Mouse (Mus musculus): ENCODE measurements around the gene Eif5b. TPM values are rescaled to one million over a fixed set of nuclear protein-coding genes. Genes with fewer than 3 reads are reported as not detected.
A peak's percentile ranks its signal among the peaks of the same experiment; 100 is the strongest.

Gene Eif5b
- polyA plus RNA-seq, 1 experiment from 2014 or later, result 14.2 TPM

DNA sequence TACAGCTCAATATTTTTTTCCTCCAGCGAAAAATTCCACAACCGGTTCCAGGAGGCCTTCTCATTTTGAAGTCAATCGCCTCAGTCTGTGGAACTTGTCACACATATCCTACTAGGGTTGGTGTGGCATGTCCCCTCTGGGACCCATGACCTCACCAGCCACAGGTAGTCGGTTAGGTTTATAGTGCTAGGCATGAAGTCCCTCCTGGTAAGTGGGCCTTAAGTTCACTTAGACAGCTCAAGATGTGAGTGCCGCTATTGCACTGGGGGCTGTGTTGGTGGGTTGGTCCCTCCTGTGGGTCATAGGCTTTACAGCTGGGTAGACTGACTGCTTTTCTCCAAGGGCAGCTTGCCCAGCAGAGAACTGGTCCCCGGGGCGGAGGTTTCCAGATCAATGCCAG lies 20.5 kb upstream of the Eif5b start:
- Histone ChIP-seq H3K4me2 (no peak overlapping the region), H3K27me3 (no peaks in the 10 kb centered on the region), H3K36me3 (replicated peaks) (no peaks in the 10 kb centered on the region), H3K9me3 (replicated peaks) (no peaks in the 10 kb centered on the region), H3K9ac (no peak overlapping the region), H3K4me3 (replicated peaks) (no peak overlapping the region), H3K4me1 (replicated peaks) (no peaks in the 10 kb centered on the region), H3K27ac (replicated peaks) (no peak overlapping the region)
- no peak for ATAC-seq (ENCODE audit: insufficient read depth)
- WGBS (ENCODE audit: insufficient replicate concordance), result 74% methylated on average over 7 of the region's 7 CpGs

DNA sequence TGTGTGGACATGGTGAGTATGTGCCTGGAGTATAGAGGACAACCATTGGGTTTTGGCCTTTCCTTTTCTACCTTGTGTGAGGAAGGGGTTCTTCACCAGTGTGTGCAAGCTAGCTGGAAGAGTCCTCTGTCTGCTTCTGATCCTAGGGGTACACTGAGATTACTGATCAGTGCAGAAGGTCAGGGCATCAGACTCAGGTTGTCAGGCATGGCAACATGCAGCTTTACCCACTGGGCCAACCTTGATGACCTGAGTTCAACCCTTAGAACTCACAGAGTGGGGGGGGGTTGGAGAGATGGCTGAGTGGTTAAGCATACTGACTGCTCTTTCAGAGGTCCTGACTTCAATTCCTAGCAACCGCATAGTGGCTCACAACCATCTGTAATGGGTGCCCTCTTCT lies 13.5 kb upstream of the Eif5b start:
- Histone ChIP-seq H3K36me3 (replicated peaks) (peaks cover 36% of the 10 kb centered on the region), H3K4me3 (replicated peaks) (no peak overlapping the region), H3K9ac (no peak overlapping the region), H3K27me3 (no peaks in the 10 kb centered on the region), H3K4me2 (no peak overlapping the region), H3K9me3 (replicated peaks) (no peaks in the 10 kb centered on the region), H3K27ac (replicated peaks) (no peak overlapping the region), H3K4me1 (replicated peaks) (no peaks in the 10 kb centered on the region)
- 81% methylated on average over 1 of the region's 1 CpGs for WGBS (ENCODE audit: insufficient replicate concordance)
- ATAC-seq (ENCODE audit: insufficient read depth), result no peak

DNA sequence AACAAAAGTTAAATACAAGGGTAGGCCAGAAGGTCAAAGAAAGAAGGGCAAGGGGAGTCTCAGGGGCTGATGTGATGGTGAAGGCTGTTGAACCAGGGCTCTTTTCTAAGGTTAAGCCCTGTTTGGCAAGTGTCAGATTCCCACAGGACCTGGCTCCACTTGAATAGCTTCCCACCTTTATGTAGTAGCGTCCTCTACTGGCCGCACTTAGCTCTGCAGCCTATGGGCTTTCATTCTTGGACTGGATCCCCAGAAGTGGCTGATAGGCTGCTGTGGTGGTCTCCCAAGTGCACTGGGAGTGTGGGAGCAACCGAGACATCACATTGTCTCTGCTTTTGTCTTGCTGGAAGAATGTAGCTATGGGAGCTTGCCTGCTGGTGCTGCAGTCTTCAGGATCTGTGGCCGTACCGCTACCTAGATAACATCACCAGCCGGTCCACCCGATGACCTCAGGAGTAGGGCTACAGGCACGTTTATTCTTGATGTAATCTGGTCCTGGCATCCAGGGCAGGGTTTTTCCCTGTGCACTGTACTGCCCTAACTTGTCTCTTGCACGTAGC lies 12.0 kb upstream of the Eif5b start:
- Histone ChIP-seq H3K27ac (replicated peaks) (no peak overlapping the region), H3K36me3 (replicated peaks) (peaks cover 49% of the 10 kb centered on the region), H3K9me3 (replicated peaks) (no peaks in the 10 kb centered on the region), H3K9ac (no peak overlapping the region), H3K4me2 (no peak overlapping the region), H3K27me3 (no peaks in the 10 kb centered on the region), H3K4me1 (replicated peaks) (no peaks in the 10 kb centered on the region), H3K4me3 (replicated peaks) (no peak overlapping the region)
- no peak for ATAC-seq (ENCODE audit: insufficient read depth)
- WGBS (ENCODE audit: insufficient replicate concordance), result 74% methylated on average over 9 of the region's 9 CpGs

DNA sequence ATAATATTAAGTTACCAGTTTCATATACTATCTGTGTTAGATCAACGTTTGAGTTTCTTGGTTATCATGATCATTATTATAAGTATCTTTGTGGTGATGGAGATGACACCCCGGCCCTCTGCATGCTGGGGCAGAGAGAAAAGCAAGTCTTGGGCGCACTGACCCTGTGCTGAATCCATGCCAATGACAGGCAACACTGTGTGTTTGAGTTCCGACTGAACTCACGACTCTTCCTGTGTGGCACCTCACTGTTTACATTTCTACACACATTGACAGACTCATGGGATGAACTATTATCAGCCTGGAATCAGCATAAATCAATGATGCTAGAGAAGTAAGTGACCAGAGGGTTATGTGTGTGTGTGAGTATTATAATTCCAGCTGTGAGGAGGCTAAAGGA lies 10.0 kb upstream of the Eif5b start:
- peaks cover 69% of the 10 kb centered on the region for H3K36me3 ChIP-seq (replicated peaks)
- no peak overlapping the region for H3K9ac ChIP-seq
- 79% methylated on average over 5 of the region's 5 CpGs for WGBS (ENCODE audit: insufficient replicate concordance)
- no peak for ATAC-seq (ENCODE audit: insufficient read depth)
- no peaks in the 10 kb centered on the region for H3K27me3 ChIP-seq
- no peak overlapping the region for H3K4me3 ChIP-seq (replicated peaks)
- no peak overlapping the region for H3K4me2 ChIP-seq
- H3K4me1 ChIP-seq (replicated peaks), result no peaks in the 10 kb centered on the region
- no peak overlapping the region for H3K27ac ChIP-seq (replicated peaks)
- no peaks in the 10 kb centered on the region for H3K9me3 ChIP-seq (replicated peaks)

DNA sequence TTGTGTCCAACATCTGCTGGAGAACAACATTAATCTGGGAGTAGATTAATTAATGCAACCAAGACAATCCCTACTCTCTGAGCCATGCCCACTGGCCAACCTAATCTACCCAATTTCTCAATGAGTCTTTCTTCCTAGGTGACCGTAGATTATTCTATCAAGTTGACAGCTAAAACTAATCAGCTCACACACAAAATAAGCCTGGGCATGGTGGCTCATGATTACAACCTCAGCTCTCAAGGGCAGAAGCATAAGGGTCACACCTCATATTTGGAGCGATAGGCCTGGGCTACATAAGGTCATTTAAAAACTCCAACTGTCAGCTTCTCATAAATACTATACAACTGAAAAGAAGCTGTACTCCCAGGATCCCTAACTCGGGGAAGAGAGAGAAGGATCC lies 1.6 kb upstream of the Eif5b start:
- peak overlapping the region; percentile 93 for H3K27ac ChIP-seq (replicated peaks)
- peak overlapping the region; percentile 89 for H3K4me2 ChIP-seq
- H3K4me1 ChIP-seq (replicated peaks), result peaks cover 27% of the 10 kb centered on the region
- H3K4me3 ChIP-seq (replicated peaks), result peak overlapping the region; percentile 98
- no peaks in the 10 kb centered on the region for H3K9me3 ChIP-seq (replicated peaks)
- H3K27me3 ChIP-seq, result no peaks in the 10 kb centered on the region
- ATAC-seq (ENCODE audit: insufficient read depth), result no peak
- peak overlapping the region; percentile 76 for H3K9ac ChIP-seq
- 15% methylated on average over 3 of the region's 3 CpGs for WGBS (ENCODE audit: insufficient replicate concordance)
- peaks cover 47% of the 10 kb centered on the region for H3K36me3 ChIP-seq (replicated peaks)

DNA sequence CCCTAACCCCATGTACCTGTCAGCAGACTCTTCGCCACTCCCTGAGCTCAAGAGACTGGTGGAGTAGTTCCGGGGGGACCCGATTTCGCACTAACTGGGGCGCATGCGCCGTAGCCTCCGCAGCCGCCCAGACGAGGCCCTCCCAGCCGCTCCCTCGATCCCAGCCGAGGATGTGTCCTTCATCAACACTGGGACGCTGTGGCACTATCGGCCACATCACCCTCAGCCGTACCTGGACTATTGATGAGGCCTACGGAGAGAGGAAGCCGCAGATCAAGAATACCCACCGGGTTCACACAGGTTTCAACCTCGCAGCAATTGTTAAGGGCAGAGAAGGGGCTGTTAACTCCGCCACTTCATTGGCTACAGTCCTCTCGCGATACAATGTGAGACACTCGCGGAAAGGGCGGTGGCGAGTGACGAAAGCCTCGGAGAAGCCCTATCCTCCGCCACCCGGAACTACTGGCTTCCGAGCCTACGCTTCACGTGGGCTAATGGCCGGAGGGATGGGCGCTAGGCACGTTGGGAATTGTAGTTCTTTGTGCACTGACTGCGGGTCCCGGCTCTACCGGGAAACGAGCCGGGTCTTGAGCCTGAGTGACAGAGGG lies 829 bp upstream of the Eif5b start:
- H3K4me3 ChIP-seq (replicated peaks), result peak overlapping the region; percentile 98
- no peaks in the 10 kb centered on the region for H3K27me3 ChIP-seq
- peak overlapping the region; percentile 94 for H3K9ac ChIP-seq
- H3K36me3 ChIP-seq (replicated peaks), result peaks cover 43% of the 10 kb centered on the region
- H3K27ac ChIP-seq (replicated peaks), result peak overlapping the region; percentile 93
- no peaks in the 10 kb centered on the region for H3K9me3 ChIP-seq (replicated peaks)
- H3K4me1 ChIP-seq (replicated peaks), result peaks cover 34% of the 10 kb centered on the region
- peak overlapping the region; percentile 89 for H3K4me2 ChIP-seq
- WGBS (ENCODE audit: insufficient replicate concordance), result under 1% methylated on average over 42 of the region's 42 CpGs
- peak; percentile 86 for ATAC-seq (ENCODE audit: insufficient read depth)

DNA sequence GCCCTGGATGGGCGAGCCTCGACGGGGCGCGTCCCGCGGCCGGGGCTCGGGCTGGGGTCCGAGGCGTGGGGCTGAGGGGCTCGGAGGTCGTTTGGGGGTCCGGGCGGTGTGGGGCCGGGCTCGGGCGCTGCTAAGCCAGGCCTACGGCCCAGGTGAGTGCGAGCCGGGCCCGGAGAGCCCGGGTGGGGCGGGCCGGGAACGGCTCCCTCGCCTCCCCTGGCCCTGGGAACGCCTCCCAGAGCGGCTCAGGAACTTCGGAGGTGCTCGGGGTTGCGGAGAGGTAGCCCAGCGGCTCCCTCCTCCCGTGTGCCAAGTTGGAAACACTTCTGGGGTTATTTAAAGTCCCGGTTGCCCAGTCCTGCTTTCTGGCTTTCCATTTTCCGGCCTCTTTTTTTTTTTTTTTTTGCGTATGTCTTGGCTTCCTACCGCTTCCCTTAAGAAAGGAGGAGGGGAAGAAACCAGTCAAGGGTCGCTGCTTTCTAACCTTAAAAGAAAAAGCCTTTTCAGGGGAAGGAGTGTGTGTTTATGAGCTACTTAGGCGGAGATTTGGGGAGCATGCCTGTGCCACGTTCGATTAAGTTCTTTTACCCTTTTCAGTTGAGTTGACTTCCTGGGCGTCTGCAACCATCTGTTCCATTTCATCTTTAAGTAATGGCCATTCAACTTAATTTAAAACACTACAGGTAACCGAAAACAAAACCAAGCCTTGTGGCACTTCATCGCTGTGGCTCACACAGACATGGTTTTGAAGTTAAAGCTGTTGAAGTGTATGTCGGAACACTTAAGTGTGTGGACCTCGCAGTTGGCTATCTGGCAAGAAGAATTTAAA lies 775 bp downstream of the Eif5b start:
- Histone ChIP-seq H3K27ac (replicated peaks) (peak overlapping the region; percentile 93), H3K9ac (peak overlapping the region; percentile 94), H3K27me3 (no peaks in the 10 kb centered on the region), H3K4me3 (replicated peaks) (peak overlapping the region; percentile 98), H3K4me2 (peak overlapping the region; percentile 89), H3K36me3 (replicated peaks) (peaks cover 29% of the 10 kb centered on the region), H3K4me1 (replicated peaks) (peaks cover 41% of the 10 kb centered on the region), H3K9me3 (replicated peaks) (no peaks in the 10 kb centered on the region)
- peak; percentile 64 for ATAC-seq (ENCODE audit: insufficient read depth)
- WGBS (ENCODE audit: insufficient replicate concordance), result 2% methylated on average over 45 of the region's 47 CpGs

DNA sequence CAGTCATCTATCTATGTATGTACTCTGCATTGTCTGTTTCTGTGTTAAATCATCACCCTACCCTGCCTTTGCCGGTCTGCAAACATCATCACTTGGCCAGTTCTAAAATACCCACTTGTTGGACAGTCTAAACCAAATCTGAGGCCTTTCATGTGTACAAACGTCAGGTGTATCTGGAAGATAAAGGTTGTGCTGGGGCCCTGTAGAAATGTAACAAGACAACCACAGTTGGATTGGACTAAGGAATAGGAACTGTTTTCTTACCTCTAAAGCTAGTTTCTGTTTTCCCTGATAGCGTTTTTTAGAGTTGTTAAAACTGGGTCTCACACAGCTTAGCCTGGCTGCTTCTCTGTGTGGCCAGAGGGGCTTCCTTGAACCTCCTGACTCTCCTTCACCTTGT lies 1.7 kb downstream of the Eif5b start:
- WGBS (ENCODE audit: insufficient replicate concordance), result 20% methylated on average over 3 of the region's 3 CpGs
- Histone ChIP-seq H3K4me1 (replicated peaks) (peaks cover 50% of the 10 kb centered on the region), H3K27ac (replicated peaks) (peak overlapping the region; percentile 93), H3K9ac (peak overlapping the region; percentile 94), H3K27me3 (no peaks in the 10 kb centered on the region), H3K9me3 (replicated peaks) (no peaks in the 10 kb centered on the region), H3K36me3 (replicated peaks) (peaks cover 20% of the 10 kb centered on the region), H3K4me3 (replicated peaks) (peak overlapping the region; percentile 98), H3K4me2 (peak overlapping the region; percentile 89)
- ATAC-seq (ENCODE audit: insufficient read depth), result no peak

DNA sequence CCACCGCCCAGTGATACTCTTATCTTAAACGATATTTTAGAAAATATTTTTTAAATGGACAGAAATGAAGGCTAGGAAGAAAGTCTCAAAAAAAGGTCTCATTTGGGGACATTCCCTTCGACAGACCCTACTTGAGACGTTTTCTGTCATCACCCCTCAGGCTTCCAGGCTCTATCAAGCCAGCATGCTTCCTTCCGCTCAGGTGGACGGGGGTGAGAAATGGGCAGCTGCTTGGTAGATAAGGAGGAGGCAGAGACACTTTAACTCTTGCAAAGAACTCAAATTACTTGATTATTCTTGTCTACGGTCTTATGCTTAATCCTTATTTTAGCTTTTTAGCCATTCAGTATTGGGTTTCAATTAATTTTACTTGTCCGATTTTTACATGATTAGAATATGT lies 3.0 kb downstream of the Eif5b start:
- Histone ChIP-seq H3K36me3 (replicated peaks) (peaks cover 7% of the 10 kb centered on the region; the same call in 1 of the 2 replicates), H3K27ac (replicated peaks) (peak overlapping the region; percentile 55; the same call in 1 of the 2 replicates), H3K27me3 (no peaks in the 10 kb centered on the region), H3K9ac (no peak overlapping the region), H3K4me3 (replicated peaks) (no peak overlapping the region; the same call in 1 of the 2 replicates), H3K9me3 (replicated peaks) (no peaks in the 10 kb centered on the region), H3K4me1 (replicated peaks) (peaks cover 48% of the 10 kb centered on the region), H3K4me2 (peak overlapping the region; percentile 39)
- ATAC-seq (ENCODE audit: insufficient read depth), result no peak
- 38% methylated on average over 8 of the region's 8 CpGs for WGBS (ENCODE audit: insufficient replicate concordance)

DNA sequence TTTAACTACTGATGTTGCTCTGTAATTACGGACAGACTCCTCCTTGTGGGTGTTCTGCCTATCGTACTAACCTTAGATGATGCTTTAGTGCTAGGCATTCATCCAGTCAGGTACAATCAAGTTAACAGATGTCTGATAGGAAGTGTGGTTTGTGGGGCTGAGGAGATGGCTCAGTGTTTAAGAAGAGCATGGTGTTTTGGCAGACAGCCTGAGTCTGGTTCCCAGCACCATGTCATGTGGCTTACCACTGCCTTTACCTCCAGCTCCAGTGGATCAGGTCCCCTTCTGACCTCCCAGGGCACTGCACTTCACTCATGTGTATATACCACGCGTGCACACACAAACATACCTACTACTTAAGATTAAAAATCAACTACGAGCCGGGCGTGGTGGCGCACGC lies 4.1 kb downstream of the Eif5b start:
- no peaks in the 10 kb centered on the region for H3K27me3 ChIP-seq
- no peak overlapping the region for H3K9ac ChIP-seq
- no peak overlapping the region for H3K4me3 ChIP-seq (replicated peaks)
- no peak for ATAC-seq (ENCODE audit: insufficient read depth)
- H3K9me3 ChIP-seq (replicated peaks), result no peaks in the 10 kb centered on the region
- H3K4me2 ChIP-seq, result no peak overlapping the region
- H3K27ac ChIP-seq (replicated peaks), result peak overlapping the region; percentile 53
- WGBS (ENCODE audit: insufficient replicate concordance), result 74% methylated on average over 9 of the region's 9 CpGs
- peaks cover 48% of the 10 kb centered on the region for H3K4me1 ChIP-seq (replicated peaks)
- H3K36me3 ChIP-seq (replicated peaks), result 0 out of 2 replicates have a peak, but pooled peaks cover 5% of the 10 kb centered on the region

DNA sequence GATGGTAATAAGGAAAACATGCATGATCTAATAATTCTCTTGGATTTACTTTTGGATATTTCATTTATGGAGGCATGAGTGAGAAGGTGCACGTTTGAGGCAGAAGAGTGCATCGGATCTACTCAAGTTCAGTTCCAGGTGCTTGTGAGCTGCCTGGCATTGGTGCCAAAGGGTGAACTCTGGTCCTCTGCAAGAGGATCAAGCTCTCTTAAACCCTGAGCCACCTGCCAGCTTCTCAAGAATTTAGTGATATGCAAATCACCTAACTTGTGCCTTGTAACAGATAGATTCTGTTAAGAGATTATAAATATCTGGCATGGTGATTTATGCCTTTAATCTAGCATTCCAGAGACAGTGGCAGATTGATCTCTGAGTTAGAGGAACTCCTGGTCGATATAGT lies 5.2 kb downstream of the Eif5b start:
- no peak for ATAC-seq (ENCODE audit: insufficient read depth)
- Histone ChIP-seq H3K4me3 (replicated peaks) (no peak overlapping the region), H3K27me3 (no peaks in the 10 kb centered on the region), H3K4me1 (replicated peaks) (peaks cover 57% of the 10 kb centered on the region), H3K4me2 (no peak overlapping the region), H3K9me3 (replicated peaks) (no peaks in the 10 kb centered on the region), H3K9ac (no peak overlapping the region), H3K27ac (replicated peaks) (no peak overlapping the region), H3K36me3 (replicated peaks) (0 out of 2 replicates have a peak, but pooled peaks cover 5% of the 10 kb centered on the region)
- 62% methylated on average over 3 of the region's 3 CpGs for WGBS (ENCODE audit: insufficient replicate concordance)

Measured in liver, embryonic 15.5 days (tissue).